Mouse (Mus musculus) right cerebral cortex, postnatal 25 days (tissue): ENCODE measurements around the gene Olfr1378.

Experiments used
- DNase-seq: peaks from one replicate; pipeline ENCODE4 v3.0.0; 2022

Gene Olfr1378

GRCm38 (mm10) chr11:50966230-50966629 lies at the start of gene Olfr1378:
Gene Olfr1378 (plus strand): TSS chr11:50966530.
- DNase-seq = no peak

GRCm38 (mm10) chr11:50930469-50931014 lies 35.8 kb upstream of the Olfr1378 start:
- no peak for DNase-seq

DNA sequence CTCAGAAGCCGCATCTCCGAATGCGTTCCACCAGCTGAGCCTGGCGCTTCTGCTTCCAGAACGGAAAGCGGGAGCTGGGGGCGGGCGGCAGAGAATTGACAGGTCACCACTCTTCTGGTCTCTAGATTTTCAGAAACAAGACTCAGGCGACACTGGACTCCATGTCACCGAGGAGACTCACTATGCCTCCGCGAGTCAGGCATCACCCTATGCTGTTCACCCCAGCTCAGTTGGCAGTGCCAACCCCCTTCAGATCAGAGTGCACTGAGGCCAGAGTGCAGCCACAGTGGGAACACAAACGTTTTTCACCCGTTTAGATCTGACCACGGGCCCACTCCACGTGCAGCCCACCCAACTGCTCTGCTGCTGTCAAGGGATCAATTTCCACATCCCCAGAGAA lies 35.3 kb upstream of the Olfr1378 start:
- DNase-seq = peak; percentile 39

GRCm38 (mm10) chr11:50931451-50931866 lies 34.9 kb upstream of the Olfr1378 start, which contains the start of gene Zfp354b:
Gene Zfp354b (minus strand): TSS chr11:50931633.
- peak; percentile 80 for DNase-seq

GRCm38 (mm10) chr11:50932040-50932439 lies 34.3 kb upstream of the Olfr1378 start:
- no peak for DNase-seq

- no peak for DNase-seq
Measured at GRCm38 (mm10) chr11:50938435-50938834, 27.9 kb upstream of the Olfr1378 start.

DNA sequence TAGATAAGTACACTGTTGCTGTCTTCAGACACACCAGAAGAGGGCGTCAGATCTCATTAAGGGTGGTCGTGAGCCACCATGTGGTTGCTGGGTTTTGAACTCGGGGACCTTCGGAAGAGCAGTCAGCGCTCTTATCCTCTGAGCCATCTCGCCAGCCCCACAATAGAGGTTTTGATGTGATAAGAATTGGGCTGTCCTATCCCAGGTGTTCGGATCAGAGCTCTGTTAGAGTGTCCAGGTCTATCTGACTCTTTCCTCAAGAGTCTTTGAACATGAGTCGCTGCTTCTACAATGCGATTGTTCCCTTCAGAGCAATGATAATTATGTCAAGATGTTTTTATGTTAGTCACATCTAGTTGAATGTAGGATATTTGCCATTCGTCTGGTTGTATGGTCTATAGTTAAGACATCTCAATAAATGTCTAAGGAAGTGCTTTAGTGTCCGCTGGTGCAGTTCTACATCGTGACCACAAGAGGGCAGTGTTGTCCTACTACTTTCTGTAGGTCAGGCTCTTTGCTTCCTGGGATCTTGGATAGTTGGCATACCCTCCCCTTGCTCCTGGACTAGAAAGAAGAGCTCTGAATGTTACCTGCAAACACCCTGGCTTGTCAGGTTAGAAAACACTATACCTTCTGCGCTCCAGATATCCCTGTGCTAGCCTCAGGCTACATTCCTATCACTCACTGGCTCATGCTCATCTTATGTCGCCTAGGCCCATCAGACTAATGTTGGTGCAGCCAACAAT lies 26.5 kb upstream of the Olfr1378 start:
- DNase-seq = no peak

DNA sequence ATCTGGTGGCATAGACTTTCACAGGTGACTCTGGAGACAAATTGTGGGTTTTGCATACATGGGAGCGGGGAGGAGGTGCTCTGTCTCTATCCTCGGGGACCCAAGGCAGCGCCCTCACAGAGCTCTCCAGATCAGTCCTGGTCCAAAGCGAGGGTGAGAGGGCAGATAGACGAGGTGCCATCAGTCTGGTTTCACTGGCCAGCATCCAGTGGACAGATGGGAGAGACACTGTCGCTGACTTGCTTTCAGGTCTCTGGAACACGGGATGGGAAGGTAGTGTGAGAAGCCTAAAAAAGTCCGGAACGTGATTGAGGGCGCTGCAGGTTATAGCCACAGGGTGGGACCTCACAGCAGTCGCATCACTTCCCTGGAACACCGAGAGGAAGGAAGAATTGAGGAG lies 23.9 kb upstream of the Olfr1378 start:
- DNase-seq = no peak

GRCm38 (mm10) chr11:50943506-50943905 lies 22.8 kb upstream of the Olfr1378 start, which contains the start of gene 4933414I15Rik:
Gene 4933414I15Rik (minus strand): TSS chr11:50943765.
- no peak for DNase-seq

- DNase-seq = no peak
Measured at GRCm38 (mm10) chr11:50952290-50952689, 14.0 kb upstream of the Olfr1378 start.

DNA sequence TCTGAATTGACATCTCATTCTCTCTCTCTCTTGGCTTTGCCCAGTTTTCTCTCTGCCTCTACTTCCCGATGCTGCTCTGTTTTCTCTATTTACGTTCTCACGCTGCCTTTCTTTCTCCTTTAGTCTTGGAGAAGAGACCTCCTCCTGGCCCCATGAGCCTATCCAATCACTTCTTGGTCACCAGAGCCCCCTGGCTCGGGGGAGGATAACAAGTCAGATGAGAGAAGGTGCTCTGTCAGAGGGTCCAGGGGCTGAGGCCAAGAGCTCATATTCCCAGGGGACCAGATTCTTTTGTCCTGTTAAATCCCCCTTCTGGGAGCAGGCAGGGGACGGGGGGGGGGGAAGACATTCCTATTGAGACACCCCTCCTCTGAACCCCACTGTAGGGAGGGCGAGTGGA lies 12.7 kb upstream of the Olfr1378 start, which contains the start of gene Prop1:
TSS of gene Prop1 (minus strand) at position 101 of the 400 bp plus-strand sequence.
- no peak for DNase-seq

- DNase-seq = no peak
Measured at GRCm38 (mm10) chr11:50964886-50965285, 1.4 kb upstream of the Olfr1378 start.

GRCm38 (mm10) chr11:50977216-50977615 lies 10.9 kb downstream of the Olfr1378 start:
- no peak for DNase-seq

DNA sequence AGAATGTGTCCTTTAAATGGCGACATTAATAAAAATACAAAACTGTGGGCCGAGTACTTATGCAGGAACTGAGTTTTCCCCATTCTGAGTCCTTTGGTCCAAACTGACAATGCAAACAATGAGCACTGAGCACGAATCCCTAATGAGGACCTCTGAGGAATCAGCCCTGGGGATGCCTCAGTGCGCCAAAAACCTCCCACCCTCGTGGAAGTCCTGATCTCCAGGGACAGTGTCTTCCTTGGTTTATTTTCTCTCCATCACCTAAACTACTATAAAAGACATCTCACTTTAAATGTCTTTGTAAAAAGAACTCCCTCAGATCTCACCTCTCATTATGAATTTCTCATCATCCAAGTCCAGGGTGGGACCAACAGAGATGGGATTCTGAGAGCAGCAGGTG lies 15.3 kb downstream of the Olfr1378 start, which contains the start of gene Olfr1377:
TSS of gene Olfr1377 (plus strand) at position 301 of the 400 bp plus-strand sequence.
- DNase-seq = no peak

DNA sequence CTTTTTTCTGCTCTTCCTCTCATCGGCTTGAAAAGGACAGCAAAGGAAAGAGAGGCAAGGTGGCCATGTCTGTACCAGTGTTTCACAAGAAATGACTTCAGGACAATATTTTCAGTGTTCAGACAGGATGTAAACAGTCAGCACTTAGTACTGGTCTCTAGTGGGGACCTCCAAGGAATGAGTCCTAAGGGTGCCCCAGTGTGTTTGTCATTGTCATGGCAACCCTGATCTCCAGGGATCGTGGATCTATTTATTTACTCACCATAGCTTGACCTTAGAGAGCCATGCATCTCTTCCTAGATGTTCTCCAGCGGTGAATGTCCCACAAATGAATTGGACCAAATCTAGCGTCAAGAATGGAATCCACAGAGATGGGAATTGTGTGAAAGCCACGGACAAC lies 37.0 kb downstream of the Olfr1378 start, which contains the start of gene Olfr51:
TSS of gene Olfr51 (plus strand) at position 301 of the 400 bp plus-strand sequence.
- DNase-seq = no peak

GRCm38 (mm10) chr11:51011821-51012220 lies 45.5 kb downstream of the Olfr1378 start:
- no peak for DNase-seq

DNA sequence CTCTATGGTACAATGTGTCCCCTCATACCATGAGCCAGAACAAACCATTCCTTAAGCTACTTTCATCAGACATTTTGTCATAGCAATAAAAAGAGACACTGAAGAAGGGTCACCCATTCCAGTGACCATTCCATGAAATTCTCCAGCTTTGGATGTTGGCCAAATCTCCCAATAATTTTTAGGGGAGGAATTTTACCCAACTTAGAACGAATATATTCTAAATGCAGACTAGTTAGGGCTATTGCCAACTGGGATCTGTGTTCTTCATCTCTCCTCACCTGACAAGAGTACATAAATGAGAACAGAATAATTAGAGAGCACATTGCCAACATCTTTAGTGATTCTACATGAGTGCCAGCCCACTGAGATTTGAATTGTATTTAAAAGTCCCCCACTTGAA lies 47.6 kb downstream of the Olfr1378 start, which contains the start of gene Olfr54:
TSS of gene Olfr54 (plus strand) at position 301 of the 400 bp plus-strand sequence.
- no peak for DNase-seq

- DNase-seq = no peak
Measured at GRCm38 (mm10) chr11:51016341-51016740, 50.0 kb downstream of the Olfr1378 start.
